ENCODE assay signal across 10 mouse cellular contexts in the genomic region with DNA sequence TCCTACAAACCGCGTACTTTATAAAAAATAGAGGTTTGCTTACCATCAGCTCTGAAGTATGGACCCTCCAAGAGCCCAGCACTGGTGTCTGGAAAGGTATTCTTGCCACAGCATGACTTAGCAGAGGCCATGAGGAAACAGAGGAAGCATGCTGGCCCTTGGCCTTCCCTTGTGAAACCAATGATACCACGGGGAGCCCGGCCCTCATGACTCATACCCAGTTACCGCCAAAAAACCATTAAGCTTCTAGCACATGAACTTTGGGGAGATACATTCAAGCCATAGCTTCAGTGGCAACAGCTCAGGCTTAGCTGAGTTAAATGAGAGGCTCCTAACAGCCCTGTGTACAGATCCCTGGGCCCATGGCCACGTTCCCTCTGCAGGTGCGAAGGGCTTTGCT. TPM values are rescaled to one million over a fixed set of nuclear protein-coding genes. Genes with fewer than 3 reads are reported as not detected.
A peak's percentile ranks its signal among the peaks of the same experiment; 100 is the strongest.
DNase-seq lines count a peak whose midpoint lies in the region; ATAC-seq lines count a peak whose summit lies in the region.
"Had no signal": no experiment of that assay in that cellular context is flagged by ENCODE, and none has a peak within 500 bp of the region (broad histone marks: within the 10 kb centered on the region; RNA-seq: fewer than 3 reads in every experiment).

No protein-coding gene starts in this region.

- no peak overlapping the region for H3K27ac ChIP-seq in liver, embryonic 13.5 days
- H3K27ac ChIP-seq in liver, embryonic 12.5 days, result no peak overlapping the region
- no peak overlapping the region for H3K27ac ChIP-seq in hindbrain, embryonic 14.5 days
- H3K27ac ChIP-seq: embryonic facial prominence, embryonic 12.5 days had no signal

- ATAC-seq in liver, embryonic 13.5 days (ENCODE audit: low read depth), result 0 out of 2 replicates have a peak, but pooled peaks have one; percentile 18
- ATAC-seq in liver, embryonic 12.5 days, result no peak
- ATAC-seq in megakaryocyte, adult 5-6 weeks (ENCODE audit: poor library complexity, severe bottlenecking), result peak; percentile 95
- no peak for ATAC-seq in hindbrain, embryonic 14.5 days (ENCODE audit: low FRiP score)

- no peaks in the 10 kb centered on the region for H3K27me3 ChIP-seq in liver, embryonic 13.5 days
- H3K27me3 ChIP-seq in liver, embryonic 12.5 days (replicated peaks), result no peaks in the 10 kb centered on the region
- H3K27me3 ChIP-seq in hindbrain, embryonic 14.5 days (ENCODE audit: control insufficient read depth, insufficient read depth, low read length), result no peaks in the 10 kb centered on the region
- H3K27me3 ChIP-seq: embryonic facial prominence, embryonic 12.5 days had no signal

- no peak overlapping the region for H3K4me3 ChIP-seq in liver, embryonic 13.5 days (replicated peaks)
- H3K4me3 ChIP-seq in liver, embryonic 12.5 days, result no peak overlapping the region
- no peak overlapping the region for H3K4me3 ChIP-seq in hindbrain, embryonic 14.5 days (replicated peaks; ENCODE audit: low read length)
- H3K4me3 ChIP-seq: embryonic facial prominence, embryonic 12.5 days had no signal

- WGBS in liver, embryonic 13.5 days (ENCODE audit: insufficient replicate concordance), result 68% methylated on average over 7 of the region's 7 CpGs
- 69% methylated on average over 7 of the region's 7 CpGs for WGBS in liver, embryonic 12.5 days (ENCODE audit: insufficient replicate concordance)
- 96% methylated on average over 7 of the region's 7 CpGs for WGBS in hindbrain, embryonic 14.5 days

- no peak overlapping the region for H3K4me2 ChIP-seq in liver, embryonic 13.5 days
- H3K4me2 ChIP-seq in liver, embryonic 12.5 days, result no peak overlapping the region
- no peak overlapping the region for H3K4me2 ChIP-seq in hindbrain, embryonic 14.5 days (replicated peaks)
- H3K4me2 ChIP-seq: embryonic facial prominence, embryonic 12.5 days had no signal

- H3K9me3 ChIP-seq in liver, embryonic 13.5 days (replicated peaks), result no peaks in the 10 kb centered on the region
- no peaks in the 10 kb centered on the region for H3K9me3 ChIP-seq in liver, embryonic 12.5 days (replicated peaks)
- H3K9me3 ChIP-seq in hindbrain, embryonic 14.5 days (ENCODE audit: control insufficient read depth, low read length), result no peaks in the 10 kb centered on the region
- H3K9me3 ChIP-seq: embryonic facial prominence, embryonic 12.5 days had no signal

- peaks cover 32% of the 10 kb centered on the region for H3K36me3 ChIP-seq in liver, embryonic 13.5 days
- H3K36me3 ChIP-seq in liver, embryonic 12.5 days, result peaks cover 21% of the 10 kb centered on the region
- H3K36me3 ChIP-seq in hindbrain, embryonic 14.5 days (replicated peaks; ENCODE audit: control insufficient read depth, insufficient read depth), result no peaks in the 10 kb centered on the region
- H3K36me3 ChIP-seq: embryonic facial prominence, embryonic 12.5 days had no signal

- DNase-seq in liver, embryonic 13.5 days, result no peak
- peak; percentile 30 for DNase-seq in adrenal gland, postnatal 25 days
- DNase-seq in gastrocnemius, adult 8-10 months (ENCODE audit: low spot score in 2 of 2), result peak; percentile 33 to 36
- no peak for DNase-seq in spleen, postnatal 4 days (ENCODE audit: low spot score in 2 of 2)
- no peak for DNase-seq in hindbrain, embryonic 14.5 days (ENCODE audit: low spot score)
- no peak for DNase-seq in retina, embryonic 14.5 days (ENCODE audit: low spot score)
- DNase-seq: layer of hippocampus, adult 9-11 months had no signal

- H3K4me1 ChIP-seq in liver, embryonic 13.5 days (replicated peaks), result no peaks in the 10 kb centered on the region
- H3K4me1 ChIP-seq in liver, embryonic 12.5 days, result 0 out of 2 replicates have a peak, but pooled peaks cover 5% of the 10 kb centered on the region
- H3K4me1 ChIP-seq in hindbrain, embryonic 14.5 days (replicated peaks; ENCODE audit: control insufficient read depth, insufficient read depth, low read length), result no peaks in the 10 kb centered on the region
- H3K4me1 ChIP-seq: embryonic facial prominence, embryonic 12.5 days had no signal

- no peak overlapping the region for H3K9ac ChIP-seq in liver, embryonic 13.5 days
- no peak overlapping the region for H3K9ac ChIP-seq in liver, embryonic 12.5 days
- H3K9ac ChIP-seq in hindbrain, embryonic 14.5 days, result no peak overlapping the region
- H3K9ac ChIP-seq: embryonic facial prominence, embryonic 12.5 days had no signal

RNA-seq across cellular contexts. Expression of gene Adora2b, which starts 24.8 kb away (rescaled TPM):
- 0.39 and 0.58 TPM in 2 replicates for polyA plus RNA-seq in liver, embryonic 13.5 days (2015; fragmentation: Nextera tagmentation; extraction: Ambion mirVana)
- 0.39 and 0.41 TPM in 2 replicates for polyA plus RNA-seq in liver, embryonic 12.5 days (2016; fragmentation: Nextera tagmentation; extraction: Ambion mirVana)
- 0.76 and 0.81 TPM in 2 replicates for total RNA-seq in adrenal gland, postnatal 25 days (2021)
- under 1 TPM; 0.24 to 0.61 (median 0.37) TPM for total RNA-seq in gastrocnemius, adult 8-10 months (2022)
- 18.2 and 23.1 TPM in 2 replicates for total RNA-seq in megakaryocyte, adult 5-6 weeks (2015)
- 16.7 and 17.1 TPM in 2 replicates for total RNA-seq in megakaryocyte, adult 5-6 weeks (2017)
- polyA plus RNA-seq in hindbrain, embryonic 14.5 days (2014; fragmentation: Nextera tagmentation; extraction: Ambion mirVana), result 5.7 and 5.8 TPM in 2 replicates

RNA-seq across cellular contexts. Expression of gene Zswim7, which starts 57.2 kb away (rescaled TPM):
- polyA plus RNA-seq in liver, embryonic 13.5 days (2015; fragmentation: Nextera tagmentation; extraction: Ambion mirVana), result 11.3 and 13.0 TPM in 2 replicates
- 14.1 and 14.4 TPM in 2 replicates for polyA plus RNA-seq in liver, embryonic 12.5 days (2016; fragmentation: Nextera tagmentation; extraction: Ambion mirVana)
- 20.2 and 22.1 TPM in 2 replicates for total RNA-seq in adrenal gland, postnatal 25 days (2021)
- 10 to 100 TPM; 44.3 to 51.0 (median 47.8) TPM for total RNA-seq in gastrocnemius, adult 8-10 months (2022)
- 10.0 and 10.2 TPM in 2 replicates for total RNA-seq in megakaryocyte, adult 5-6 weeks (2015)
- total RNA-seq in megakaryocyte, adult 5-6 weeks (2017), result 1.0 and 3.9 TPM in 2 replicates
- polyA plus RNA-seq in hindbrain, embryonic 14.5 days (2014; fragmentation: Nextera tagmentation; extraction: Ambion mirVana), result 16.2 and 18.0 TPM in 2 replicates

RNA-seq across cellular contexts. Expression of gene Ttc19, which starts 57.3 kb away (rescaled TPM):
- polyA plus RNA-seq in liver, embryonic 13.5 days (2015; fragmentation: Nextera tagmentation; extraction: Ambion mirVana), result 3.9 and 4.4 TPM in 2 replicates
- polyA plus RNA-seq in liver, embryonic 12.5 days (2016; fragmentation: Nextera tagmentation; extraction: Ambion mirVana), result 8.5 and 8.7 TPM in 2 replicates
- total RNA-seq in adrenal gland, postnatal 25 days (2021), result 36.2 and 43.9 TPM in 2 replicates
- 10 to 100 TPM; 37.5 to 45.7 (median 40.5) TPM for total RNA-seq in gastrocnemius, adult 8-10 months (2022)
- 7.4 and 10.8 TPM in 2 replicates for total RNA-seq in megakaryocyte, adult 5-6 weeks (2015)
- 8.6 and 15.7 TPM in 2 replicates for total RNA-seq in megakaryocyte, adult 5-6 weeks (2017)
- polyA plus RNA-seq in hindbrain, embryonic 14.5 days (2014; fragmentation: Nextera tagmentation; extraction: Ambion mirVana), result 36.2 and 42.9 TPM in 2 replicates

Comparison
In these comparisons a context has a peak if more than half of its experiments do, and no peak if none do; other contexts are left out.
1. ATAC-seq: peak in liver, embryonic 13.5 days (single experiment) and megakaryocyte, adult 5-6 weeks (single experiment); none in liver, embryonic 12.5 days (single experiment) and hindbrain, embryonic 14.5 days (single experiment).
2. DNase-seq: peak in adrenal gland, postnatal 25 days (single experiment) and gastrocnemius, adult 8-10 months (2 of 2); none in liver, embryonic 13.5 days (single experiment), spleen, postnatal 4 days (0 of 2), hindbrain, embryonic 14.5 days (single experiment) and retina, embryonic 14.5 days (single experiment).